Mouse (Mus musculus): ENCODE results near the gene Spns2. TPM values are rescaled to one million over a fixed set of nuclear protein-coding genes. Genes with fewer than 3 reads are reported as not detected.

The Spns2 gene
- polyA plus RNA-seq, 1 experiment from 2014 or later, result 10.6 TPM

DNA sequence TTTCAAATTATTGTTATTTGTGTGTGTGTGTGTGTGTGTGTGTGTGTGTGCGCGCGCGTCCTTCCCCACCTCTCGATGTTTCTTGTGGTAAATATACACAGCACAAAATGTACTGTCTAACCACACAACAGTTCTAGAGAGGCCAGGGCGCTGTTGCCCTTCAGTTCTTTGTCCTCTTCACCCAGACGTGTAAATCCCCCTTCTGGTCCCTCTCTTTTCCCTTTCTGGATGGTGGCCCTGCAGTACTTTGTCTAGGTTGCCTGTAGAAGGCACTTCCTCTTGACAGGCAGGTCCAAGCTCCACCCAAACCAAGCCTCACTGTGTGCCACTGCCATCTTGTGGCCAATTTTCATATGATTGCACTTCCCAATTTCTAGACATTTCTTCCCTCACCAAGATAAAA is 60.4 kb downstream of the Spns2 start:
- peaks cover 2% of the 10 kb centered on the region; the same call in 1 of the 2 replicates for H3K4me1 ChIP-seq
- WGBS, result 58% methylated on average over 7 of the region's 7 CpGs
- no peak for ATAC-seq (ENCODE audit: insufficient number of reproducible peaks, low FRiP score, low TSS enrichment, low read depth)
- H3K9ac ChIP-seq, result no peak overlapping the region
- no peak overlapping the region; the same call in 1 of the 2 replicates for H3K4me3 ChIP-seq
- H3K4me2 ChIP-seq, result peak overlapping the region; percentile 32; the same call in 1 of the 2 replicates
- no peaks in the 10 kb centered on the region for H3K9me3 ChIP-seq
- no peaks in the 10 kb centered on the region for H3K27me3 ChIP-seq
- H3K36me3 ChIP-seq, result no peaks in the 10 kb centered on the region
- no peak overlapping the region for H3K27ac ChIP-seq

DNA sequence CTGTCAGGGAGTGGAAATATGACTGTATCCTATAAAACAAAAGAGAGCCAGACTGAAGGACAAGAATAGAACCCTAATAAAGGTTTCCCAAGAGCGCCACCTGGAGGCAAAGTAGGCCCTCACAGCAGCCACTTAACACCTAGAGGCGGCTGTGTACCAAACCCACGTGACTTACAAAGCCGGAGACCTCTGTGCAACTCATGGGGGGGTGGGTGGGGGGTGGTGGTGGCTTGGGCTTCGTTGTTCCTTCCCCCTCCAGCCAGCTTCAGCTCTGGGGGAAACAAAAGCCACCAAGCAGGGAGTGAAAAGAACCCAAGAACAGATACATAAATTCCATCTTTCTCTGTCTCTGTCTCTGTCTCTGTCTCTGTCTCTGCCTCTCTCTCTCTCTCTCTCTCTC is 61.0 kb downstream of the Spns2 start:
- Histone ChIP-seq H3K27ac (no peak overlapping the region), H3K4me1 (peaks cover 2% of the 10 kb centered on the region; the same call in 1 of the 2 replicates), H3K4me2 (no peak overlapping the region), H3K9me3 (no peaks in the 10 kb centered on the region), H3K36me3 (no peaks in the 10 kb centered on the region), H3K4me3 (no peak overlapping the region), H3K27me3 (no peaks in the 10 kb centered on the region), H3K9ac (no peak overlapping the region)
- 4% methylated on average over 5 of the region's 5 CpGs for WGBS
- ATAC-seq (ENCODE audit: insufficient number of reproducible peaks, low FRiP score, low TSS enrichment, low read depth), result no peak

DNA sequence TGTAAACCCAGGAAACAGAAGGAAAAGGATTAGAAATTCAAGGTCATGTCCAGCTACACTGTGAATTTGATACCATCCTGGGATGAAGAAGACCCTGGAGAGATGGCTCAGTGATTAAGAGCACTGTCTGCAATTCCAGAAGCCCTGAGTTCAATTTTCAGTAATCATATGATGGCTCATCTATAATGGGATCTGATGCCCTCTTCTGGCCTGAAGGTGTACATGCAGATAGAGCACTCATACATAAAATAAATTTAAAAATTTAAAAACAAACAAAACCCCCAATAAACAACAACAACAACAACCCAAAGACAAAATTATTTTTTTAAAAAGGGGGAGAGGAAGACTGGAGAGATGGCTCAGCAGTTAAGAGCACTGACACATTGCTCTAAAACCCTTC is 62.8 kb downstream of the Spns2 start:
- H3K27ac ChIP-seq, result no peak overlapping the region
- H3K36me3 ChIP-seq, result no peaks in the 10 kb centered on the region
- no peaks in the 10 kb centered on the region for H3K27me3 ChIP-seq
- ATAC-seq (ENCODE audit: insufficient number of reproducible peaks, low FRiP score, low TSS enrichment, low read depth), result no peak
- no peak overlapping the region for H3K4me3 ChIP-seq
- H3K9ac ChIP-seq, result no peak overlapping the region
- no peaks in the 10 kb centered on the region for H3K9me3 ChIP-seq
- H3K4me2 ChIP-seq, result no peak overlapping the region
- H3K4me1 ChIP-seq, result peaks cover 2% of the 10 kb centered on the region; the same call in 1 of the 2 replicates

DNA sequence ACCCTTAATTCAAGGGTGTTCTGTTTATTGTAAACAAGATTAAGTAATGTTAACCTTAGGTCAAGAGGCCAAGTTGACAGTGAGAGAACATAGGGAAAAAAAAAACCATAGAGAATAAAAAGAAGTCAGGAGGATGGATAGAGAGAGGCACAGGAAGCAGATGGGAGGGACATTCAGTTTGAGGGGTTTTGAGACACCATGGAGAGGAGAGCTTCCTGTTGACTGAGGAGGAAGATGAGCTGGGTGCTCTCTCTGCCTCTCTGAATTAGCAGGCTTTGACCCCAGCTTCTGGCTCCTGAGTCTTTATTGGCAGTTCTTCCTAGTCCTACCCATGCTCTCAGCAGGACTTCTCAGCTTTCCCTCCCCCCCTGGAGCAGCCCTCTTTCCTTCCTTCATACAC is 64.5 kb downstream of the Spns2 start:
- no peaks in the 10 kb centered on the region for H3K9me3 ChIP-seq
- H3K4me3 ChIP-seq, result no peak overlapping the region
- no peak overlapping the region for H3K4me2 ChIP-seq
- H3K36me3 ChIP-seq, result no peaks in the 10 kb centered on the region
- H3K4me1 ChIP-seq, result peaks cover 2% of the 10 kb centered on the region; the same call in 1 of the 2 replicates
- no peaks in the 10 kb centered on the region for H3K27me3 ChIP-seq
- no peak for ATAC-seq (ENCODE audit: insufficient number of reproducible peaks, low FRiP score, low TSS enrichment, low read depth)
- H3K9ac ChIP-seq, result no peak overlapping the region
- no peak overlapping the region for H3K27ac ChIP-seq

DNA sequence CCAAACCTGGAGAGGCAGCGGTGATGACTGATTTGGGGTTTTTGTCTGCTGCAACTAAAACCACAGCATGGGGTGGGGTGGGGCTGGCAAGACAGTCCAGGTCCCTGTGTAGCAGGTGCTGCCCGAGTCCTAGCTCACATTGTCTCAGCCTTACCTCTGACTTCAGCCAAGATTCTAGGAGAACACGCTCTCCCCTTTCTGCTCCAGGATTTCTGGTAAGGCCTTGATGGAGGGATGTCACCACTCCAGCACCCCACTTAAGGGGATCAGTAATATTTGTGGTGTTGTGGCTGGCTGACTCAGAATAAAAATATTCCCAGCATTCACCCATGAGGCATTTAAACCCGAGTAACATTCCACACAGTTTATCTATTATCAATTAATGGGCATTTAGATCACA is 66.0 kb downstream of the Spns2 start:
- H3K36me3 ChIP-seq, result no peaks in the 10 kb centered on the region
- H3K27me3 ChIP-seq, result no peaks in the 10 kb centered on the region
- peaks cover 2% of the 10 kb centered on the region; the same call in 1 of the 2 replicates for H3K4me1 ChIP-seq
- H3K27ac ChIP-seq, result no peak overlapping the region
- no peak overlapping the region for H3K4me3 ChIP-seq
- ATAC-seq (ENCODE audit: insufficient number of reproducible peaks, low FRiP score, low TSS enrichment, low read depth), result no peak
- no peak overlapping the region for H3K4me2 ChIP-seq
- H3K9ac ChIP-seq, result no peak overlapping the region
- no peaks in the 10 kb centered on the region for H3K9me3 ChIP-seq
- WGBS, result 81% methylated on average over 4 of the region's 4 CpGs

DNA sequence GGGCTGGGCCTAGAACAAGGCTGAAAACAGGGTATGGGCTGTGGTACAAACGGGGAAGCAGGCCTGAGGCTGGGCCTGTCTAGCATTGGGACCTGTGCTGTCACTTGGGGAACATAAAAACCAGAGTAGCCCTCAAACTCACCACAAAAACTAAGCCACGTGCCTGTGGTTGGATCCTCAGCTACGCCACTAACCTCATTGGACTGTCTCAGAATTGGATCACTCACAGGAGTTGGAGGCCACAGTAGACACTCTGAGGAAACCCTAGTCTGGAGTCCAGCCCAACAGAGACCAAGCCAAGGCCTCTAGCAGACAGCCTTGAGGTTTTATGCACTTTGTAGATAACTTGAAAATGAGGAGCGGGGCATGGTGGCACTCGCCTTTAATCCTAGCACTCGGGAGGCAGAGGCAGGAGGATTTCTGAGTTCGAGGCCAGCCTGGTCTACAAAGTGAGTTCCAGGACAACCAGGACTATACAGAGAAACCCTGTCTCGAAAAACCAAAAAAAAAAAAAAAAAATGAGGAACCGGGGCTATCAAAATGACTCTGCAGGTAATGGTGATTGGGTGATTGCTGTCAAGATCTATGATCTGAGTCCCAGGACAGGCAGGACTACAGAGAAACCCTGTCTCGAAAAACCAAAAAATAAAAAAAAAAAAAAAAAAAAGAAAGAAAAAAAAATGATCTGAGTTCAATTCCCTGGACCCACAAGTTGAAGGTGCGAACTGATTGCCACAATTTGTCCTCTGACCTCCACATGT is 68.0 kb downstream of the Spns2 start:
- H3K4me2 ChIP-seq, result no peak overlapping the region
- no peaks in the 10 kb centered on the region for H3K9me3 ChIP-seq
- H3K4me1 ChIP-seq, result peaks cover 10% of the 10 kb centered on the region; the same call in 1 of the 2 replicates
- H3K36me3 ChIP-seq, result no peaks in the 10 kb centered on the region
- ATAC-seq (ENCODE audit: insufficient number of reproducible peaks, low FRiP score, low TSS enrichment, low read depth), result no peak
- no peak overlapping the region for H3K9ac ChIP-seq
- WGBS, result 85% methylated on average over 11 of the region's 11 CpGs
- no peak overlapping the region for H3K27ac ChIP-seq
- no peaks in the 10 kb centered on the region for H3K27me3 ChIP-seq
- H3K4me3 ChIP-seq, result no peak overlapping the region

DNA sequence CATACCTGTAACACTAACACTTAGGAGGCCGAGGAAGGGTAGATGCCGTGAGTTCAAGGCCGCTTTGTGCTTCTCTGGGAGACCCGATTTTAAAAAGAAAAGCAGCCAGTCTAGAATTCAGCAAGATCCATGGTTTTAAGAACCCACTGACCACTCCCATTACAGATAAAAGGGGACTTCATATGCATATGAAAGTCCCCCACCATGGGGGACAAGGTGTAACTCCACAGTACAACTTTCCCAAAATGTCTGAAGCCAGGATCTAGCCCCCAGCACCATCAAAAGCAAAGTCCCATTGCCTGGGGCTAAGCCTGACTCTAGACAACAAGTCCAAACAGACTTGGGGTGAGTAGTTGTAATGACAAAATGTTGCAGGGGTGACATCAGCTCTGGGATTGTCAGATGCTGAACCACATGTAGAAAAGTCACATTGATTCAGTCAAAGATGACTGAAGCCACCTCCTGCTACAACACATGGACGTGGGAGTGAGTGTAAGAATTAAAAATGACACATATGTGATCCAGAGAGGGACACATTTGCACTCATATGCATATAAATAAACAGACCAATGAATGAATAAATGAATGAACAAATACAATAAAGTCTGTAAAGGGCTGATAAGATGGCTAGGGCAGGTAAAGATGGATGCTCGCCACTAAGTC is 69.1 kb downstream of the Spns2 start:
- Histone ChIP-seq H3K36me3 (no peaks in the 10 kb centered on the region), H3K9me3 (no peaks in the 10 kb centered on the region), H3K4me1 (peaks cover 11% of the 10 kb centered on the region; the same call in 1 of the 2 replicates), H3K4me3 (no peak overlapping the region), H3K4me2 (no peak overlapping the region), H3K9ac (no peak overlapping the region), H3K27me3 (no peaks in the 10 kb centered on the region), H3K27ac (no peak overlapping the region)
- WGBS, result 81% methylated on average over 6 of the region's 6 CpGs
- ATAC-seq (ENCODE audit: insufficient number of reproducible peaks, low FRiP score, low TSS enrichment, low read depth), result no peak

DNA sequence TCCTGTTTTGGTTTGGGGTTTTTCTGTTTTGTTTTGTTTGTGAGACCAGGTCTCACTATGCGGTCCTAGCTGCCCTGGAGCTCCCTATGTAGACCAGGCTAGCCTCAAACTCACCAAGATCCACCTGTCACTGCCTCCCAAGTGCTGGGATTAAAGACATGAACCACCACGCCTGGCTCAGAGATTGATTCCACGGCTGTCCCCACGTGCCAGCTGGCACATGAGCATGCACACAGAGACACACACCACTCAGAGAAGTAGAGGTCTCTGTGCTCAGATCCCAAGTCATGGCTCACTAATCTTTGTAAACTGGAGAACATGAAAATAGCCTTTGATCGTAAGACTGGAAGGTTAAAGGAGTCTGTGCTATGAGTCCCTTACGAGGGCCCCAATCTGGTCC is 70.7 kb downstream of the Spns2 start:
- H3K27ac ChIP-seq, result no peak overlapping the region
- H3K36me3 ChIP-seq, result no peaks in the 10 kb centered on the region
- no peak overlapping the region for H3K9ac ChIP-seq
- no peak for ATAC-seq (ENCODE audit: insufficient number of reproducible peaks, low FRiP score, low TSS enrichment, low read depth)
- peaks cover 9% of the 10 kb centered on the region; the same call in 1 of the 2 replicates for H3K4me1 ChIP-seq
- no peaks in the 10 kb centered on the region for H3K9me3 ChIP-seq
- H3K4me3 ChIP-seq, result no peak overlapping the region
- 89% methylated on average over 6 of the region's 6 CpGs for WGBS
- no peak overlapping the region for H3K4me2 ChIP-seq
- H3K27me3 ChIP-seq, result no peaks in the 10 kb centered on the region

DNA sequence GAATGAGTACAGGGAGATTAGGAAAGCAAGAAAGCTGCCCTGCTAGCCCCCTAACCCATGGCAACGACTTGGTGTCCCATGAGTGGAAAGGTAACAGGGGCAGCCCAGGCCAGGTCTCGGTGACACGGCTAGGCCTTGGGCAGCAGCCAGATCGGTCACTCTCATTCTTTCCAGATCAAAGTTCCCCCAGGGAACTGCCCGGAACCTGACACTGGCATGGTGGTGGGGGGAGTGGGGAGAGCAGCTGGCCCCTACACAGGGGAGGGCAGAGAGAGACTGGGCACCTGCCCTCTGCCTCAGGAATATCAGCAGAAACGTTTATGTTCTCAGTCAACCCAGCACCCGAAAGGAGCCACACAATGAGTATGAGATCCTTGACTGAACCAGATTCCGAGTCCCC is 71.5 kb downstream of the Spns2 start:
- peaks cover 15% of the 10 kb centered on the region; the same call in 1 of the 2 replicates for H3K4me1 ChIP-seq
- H3K36me3 ChIP-seq, result no peaks in the 10 kb centered on the region
- H3K27me3 ChIP-seq, result no peaks in the 10 kb centered on the region
- H3K9ac ChIP-seq, result no peak overlapping the region
- no peak overlapping the region for H3K27ac ChIP-seq
- 45% methylated on average over 8 of the region's 8 CpGs for WGBS
- no peak overlapping the region for H3K4me2 ChIP-seq
- ATAC-seq (ENCODE audit: insufficient number of reproducible peaks, low FRiP score, low TSS enrichment, low read depth), result no peak
- no peaks in the 10 kb centered on the region for H3K9me3 ChIP-seq
- no peak overlapping the region for H3K4me3 ChIP-seq

DNA sequence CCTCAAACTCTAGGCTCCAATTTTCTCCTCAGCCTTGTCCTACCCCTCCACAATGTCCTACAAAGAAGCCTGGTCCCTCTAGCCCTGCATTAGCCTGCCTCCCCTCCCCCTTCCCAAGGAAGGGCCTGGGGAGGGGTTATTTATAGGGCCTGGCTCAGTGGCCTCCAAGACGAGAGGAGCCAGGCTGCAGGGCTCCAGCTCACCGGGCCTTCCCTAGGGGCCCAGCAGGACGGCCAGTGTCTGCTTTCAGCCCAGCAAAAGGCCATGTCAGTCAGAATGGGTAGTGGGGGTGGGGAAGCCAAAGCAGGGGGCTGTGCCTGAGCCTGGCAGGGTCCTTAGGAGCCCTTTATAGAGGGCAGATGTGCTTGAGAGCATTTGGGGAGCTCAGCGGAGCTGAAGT is 72.3 kb downstream of the Spns2 start:
- Histone ChIP-seq H3K27me3 (no peaks in the 10 kb centered on the region), H3K9me3 (no peaks in the 10 kb centered on the region), H3K4me2 (no peak overlapping the region), H3K4me3 (no peak overlapping the region), H3K36me3 (no peaks in the 10 kb centered on the region), H3K4me1 (peaks cover 21% of the 10 kb centered on the region; the same call in 1 of the 2 replicates), H3K27ac (0 out of 2 replicates have a peak overlapping the region, but pooled peaks have one; percentile 12), H3K9ac (no peak overlapping the region)
- 24% methylated on average over 4 of the region's 4 CpGs for WGBS
- ATAC-seq (ENCODE audit: insufficient number of reproducible peaks, low FRiP score, low TSS enrichment, low read depth), result no peak

DNA sequence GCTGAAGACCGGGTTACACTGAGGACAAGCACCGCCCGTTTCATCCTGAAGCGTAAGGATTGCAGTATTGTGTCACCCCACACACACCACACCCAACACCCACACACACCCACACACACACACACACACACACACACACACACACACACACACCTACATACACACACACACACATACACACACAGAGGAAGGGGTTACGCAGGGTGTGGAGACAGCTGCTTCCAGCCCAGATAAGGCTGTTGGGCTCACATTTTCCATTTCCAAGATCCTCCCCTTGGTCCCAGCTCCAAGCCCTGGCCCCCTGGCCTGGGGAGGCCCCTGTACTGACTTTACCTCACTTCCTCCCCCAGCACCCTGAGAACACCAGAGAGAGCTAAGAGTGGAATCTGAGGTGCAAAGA is 73.0 kb downstream of the Spns2 start:
- no peak for ATAC-seq (ENCODE audit: insufficient number of reproducible peaks, low FRiP score, low TSS enrichment, low read depth)

DNA sequence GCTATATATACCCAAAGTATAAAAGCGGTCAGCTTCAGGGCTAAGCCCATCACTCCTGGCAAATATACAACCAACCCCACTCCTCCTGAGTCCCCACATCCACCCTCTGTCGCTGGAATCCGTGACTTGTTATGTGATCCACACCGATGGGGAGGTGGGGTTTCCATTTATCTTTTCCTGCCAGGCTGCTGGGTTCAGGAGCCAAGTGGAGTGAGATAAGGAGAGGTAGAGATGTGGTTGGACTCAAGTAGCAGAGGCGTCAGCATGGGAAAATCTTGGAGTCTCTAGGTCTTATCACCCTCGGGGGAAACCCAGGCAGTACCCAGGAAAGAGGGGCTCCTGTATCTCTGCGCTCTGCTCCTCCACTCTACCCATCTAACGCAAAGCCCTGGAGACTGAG is 74.5 kb downstream of the Spns2 start:
- Histone ChIP-seq H3K27me3 (0 out of 2 replicates have a peak, but pooled peaks cover under 1% of the 10 kb centered on the region), H3K4me2 (no peak overlapping the region), H3K4me1 (peaks cover 36% of the 10 kb centered on the region), H3K36me3 (no peaks in the 10 kb centered on the region), H3K9me3 (no peaks in the 10 kb centered on the region), H3K9ac (no peak overlapping the region), H3K4me3 (no peak overlapping the region), H3K27ac (no peak overlapping the region)
- WGBS, result 74% methylated on average over 8 of the region's 8 CpGs
- no peak for ATAC-seq (ENCODE audit: insufficient number of reproducible peaks, low FRiP score, low TSS enrichment, low read depth)

More for the DNA sequence above, 73.0 kb downstream of the Spns2 start:
- Histone ChIP-seq H3K27me3 (no peaks in the 10 kb centered on the region), H3K4me2 (no peak overlapping the region), H3K9ac (no peak overlapping the region), H3K9me3 (no peaks in the 10 kb centered on the region), H3K4me1 (peaks cover 23% of the 10 kb centered on the region), H3K27ac (no peak overlapping the region), H3K4me3 (no peak overlapping the region), H3K36me3 (no peaks in the 10 kb centered on the region)
- WGBS, result 73% methylated on average over 5 of the region's 5 CpGs

All from limb, embryonic 15.5 days (tissue).